Mouse (Mus musculus) bone marrow macrophage, adult 2 months (primary cell): Measurements from ENCODE around the gene Zbtb2.

ENCODE experiments used
- CTCF ChIP-seq: IDR thresholded peaks from 2 replicates; pipeline ENCODE4 v1.5.1; 2012; ENCODE audit warnings: low read depth, mild to moderate bottlenecking, low read length, moderate library complexity
- POLR2A ChIP-seq: IDR thresholded peaks from 2 replicates; pipeline ENCODE4 v1.6.1; 2012; ENCODE audit warnings: mild to moderate bottlenecking, low read depth, low read length, borderline replicate concordance

- TF ChIP-seq CTCF (no peak), POLR2A (no peak)
Measured at GRCm38 (mm10) chr10:4373558-4373957, 14.3 kb downstream of the Zbtb2 start.
